Mouse (Mus musculus) liver, adult 2 months (tissue): ENCODE results near the gene Pphln1.

ENCODE experiments used
- CTCF ChIP-seq: fragments of 200-500 bp; IDR thresholded peaks from 2 replicates; pipeline ENCODE4 v1.5.1; 2011; ENCODE audit warnings: low read depth, low read length, control low read depth
- POLR2A ChIP-seq: fragments of 200-500 bp; IDR thresholded peaks from 2 replicates; pipeline ENCODE4 v1.6.1; 2011; ENCODE audit warnings: low read length, control low read depth; ENCODE audit not compliant: insufficient read depth; ENCODE audit errors: extremely low read depth

DNA sequence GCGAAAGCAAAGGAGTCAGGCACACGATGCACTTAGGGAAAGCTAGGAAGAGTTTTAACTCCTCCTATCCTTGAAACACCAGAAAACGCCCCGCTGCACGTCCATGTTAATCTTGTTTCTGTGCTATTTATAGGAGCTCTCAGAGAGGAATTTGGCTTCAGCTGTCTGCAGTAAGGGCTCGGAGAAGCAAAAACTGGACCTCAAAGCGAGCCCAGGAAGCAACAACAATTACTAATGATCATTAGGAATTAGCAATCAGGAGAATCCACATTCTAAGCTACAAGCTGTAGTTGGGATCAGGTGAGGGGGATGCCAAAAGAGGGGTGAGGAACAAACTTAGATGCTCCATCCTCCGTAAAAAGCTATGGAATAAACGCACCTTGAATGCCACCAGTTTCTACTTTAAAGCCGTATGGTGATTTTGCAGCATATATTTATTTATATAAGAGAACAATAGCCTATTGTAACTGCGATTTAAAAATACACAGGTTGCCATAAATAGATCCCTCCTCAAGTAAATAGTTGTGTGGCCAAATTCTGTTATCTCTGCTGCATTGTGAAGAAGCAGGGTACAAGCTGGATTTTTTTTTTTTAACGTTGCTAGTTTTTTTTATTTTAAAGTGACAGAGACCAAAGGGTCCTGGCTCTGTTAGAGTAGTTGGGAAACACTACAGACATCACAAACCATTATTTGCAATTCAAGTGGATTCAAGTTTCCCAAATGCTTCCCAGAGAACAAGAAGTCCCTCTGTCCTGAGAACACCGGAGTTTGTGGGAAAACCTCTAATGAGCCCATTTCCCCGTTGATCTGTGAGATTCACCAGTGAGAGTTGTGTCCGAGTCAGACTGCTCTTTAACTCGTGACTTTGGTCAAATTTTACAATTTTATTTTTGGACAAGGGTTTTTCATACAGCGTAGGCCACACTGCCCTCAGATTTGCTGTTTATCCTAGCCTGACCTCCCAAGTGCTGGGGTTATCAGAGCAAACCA is 122.0 kb downstream of the Pphln1 start:
- TF ChIP-seq CTCF = no peak
- TF ChIP-seq POLR2A = no peak
